Mouse (Mus musculus) retina, adult 2 months (tissue): Measurements from ENCODE around the gene Fam219a.

Source experiments
- DNase-seq: peaks from one replicate; pipeline ENCODE4 v3.0.0-alpha.2; 2012; ENCODE audit warnings: low read depth, low spot score

Fam219a gene

DNA sequence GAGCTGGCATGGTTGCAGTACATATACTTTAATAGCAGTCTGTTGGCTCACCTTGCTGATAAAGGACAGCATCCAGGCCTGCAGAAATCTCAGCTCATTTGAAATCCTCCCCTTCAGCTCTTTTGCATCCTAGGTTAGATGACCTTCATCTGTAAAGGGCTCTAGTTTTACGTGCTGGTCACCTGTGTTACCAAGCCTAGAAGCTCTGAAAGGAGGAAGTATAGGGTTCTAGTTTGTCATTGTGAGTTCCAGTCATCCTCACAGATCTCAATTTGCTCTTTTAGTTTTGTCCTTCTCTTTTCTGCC lies 98.0 kb downstream of the Fam219a start:
- DNase-seq: no peak

GRCm38 (mm10) chr4:41470684-41471383 lies 98.5 kb downstream of the Fam219a start:
- DNase-seq: no peak

DNA sequence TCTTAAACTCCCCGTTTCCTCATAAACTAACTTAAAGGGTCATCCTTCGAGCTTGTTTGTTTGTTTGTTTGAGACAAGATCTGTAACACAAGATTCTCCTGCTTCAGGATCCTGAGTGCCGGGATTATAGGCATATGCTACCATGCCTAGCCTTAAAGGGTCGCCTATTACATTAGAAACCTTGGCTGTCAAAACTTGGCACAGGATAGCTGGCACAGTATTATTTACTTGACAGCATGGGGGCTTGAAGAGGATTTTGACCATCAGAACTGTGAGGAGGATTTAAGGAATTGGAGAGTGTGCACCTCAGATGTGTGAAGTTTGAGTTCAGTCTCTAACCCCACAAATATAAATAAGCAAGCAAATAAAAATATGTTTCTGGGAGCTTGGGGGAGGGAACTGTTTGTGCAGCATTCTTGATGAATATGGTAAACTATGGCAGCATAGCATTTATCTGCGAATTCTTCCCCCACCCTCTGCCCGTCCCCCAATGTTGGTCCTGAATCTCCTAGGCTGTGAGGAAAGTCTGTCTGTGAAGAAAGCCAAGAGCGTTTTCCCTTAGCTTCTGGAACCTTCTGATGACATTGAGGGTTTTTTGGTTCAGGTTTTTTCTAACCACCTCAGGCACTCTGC lies 99.2 kb downstream of the Fam219a start:
- DNase-seq: no peak

GRCm38 (mm10) chr4:41469199-41469598 lies 100.1 kb downstream of the Fam219a start:
- DNase-seq: no peak

DNA sequence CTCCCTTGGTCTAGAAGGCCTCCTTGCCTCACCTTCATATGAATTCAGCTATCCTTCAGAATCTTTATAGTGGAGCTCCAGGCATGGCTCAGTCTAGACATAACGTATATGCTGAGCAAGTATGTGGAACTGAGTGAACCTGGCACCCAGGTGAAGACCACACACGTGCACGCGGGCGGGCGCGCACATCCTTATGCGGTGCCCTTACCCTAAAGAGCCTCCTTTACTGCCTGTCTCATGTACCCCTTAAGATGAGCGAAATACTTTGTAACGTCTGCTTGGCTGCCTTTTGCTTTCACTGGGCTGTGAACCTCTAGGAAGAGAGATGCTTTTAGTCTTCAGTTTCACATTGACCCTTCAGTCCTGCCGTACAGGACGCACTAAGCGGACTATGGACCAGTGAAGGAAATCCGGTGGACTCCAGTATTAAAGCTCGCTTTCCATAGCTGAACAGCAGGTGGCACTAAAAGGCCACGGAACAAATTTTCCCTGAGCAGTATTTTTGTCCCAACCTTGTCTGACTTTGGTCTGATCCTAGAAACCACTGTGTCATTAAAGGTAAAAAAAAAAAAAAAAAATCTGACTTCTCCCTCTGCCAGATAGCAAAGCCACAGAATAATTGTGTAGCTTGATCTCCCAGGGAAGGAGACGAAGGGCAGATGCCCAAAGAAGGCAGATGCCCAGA lies 100.8 kb downstream of the Fam219a start:
- peak; percentile 51 for DNase-seq
